Mouse (Mus musculus): ENCODE measurements around the gene Scp2. TPM values are rescaled to one million over a fixed set of nuclear protein-coding genes. Genes with fewer than 3 reads are reported as not detected.

The Scp2 gene
- 2,225 TPM for polyA plus RNA-seq (2014; fragmentation: Illumina TruSeq; extraction: RNeasy Lipid Tissue Mini Kit (QIAGEN cat#74804); ENCODE audit: low read depth, low replicate concordance)

DNA sequence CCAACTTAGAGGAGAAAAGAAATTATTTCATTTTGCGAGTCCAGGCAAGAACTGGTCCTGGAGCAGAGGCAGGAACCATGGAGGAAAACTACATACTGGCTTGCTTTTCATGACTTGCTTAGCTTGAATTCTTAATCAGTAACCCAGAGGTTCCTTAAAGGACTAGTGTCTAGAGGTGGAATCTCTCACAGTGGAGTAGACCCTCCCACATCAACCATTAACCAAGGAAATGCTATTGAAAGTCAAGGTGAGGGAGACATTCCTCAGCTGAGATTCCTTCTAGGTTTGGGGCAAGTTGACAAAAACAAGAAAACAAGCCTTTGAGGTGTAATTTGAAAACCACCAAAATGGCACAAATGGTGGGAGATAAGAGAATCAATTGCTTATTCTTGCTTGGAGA lies at the start of gene Scp2:
Gene Scp2, minus strand, starts transcription at position 119 of the 400 bp plus-strand sequence.

GRCm38 (mm10) chr4:108165152-108165895 lies 20.5 kb upstream of the Scp2 start, which contains the start of gene Echdc2:
TSS of gene Echdc2 (plus strand) at chr4:108165437.

DNA sequence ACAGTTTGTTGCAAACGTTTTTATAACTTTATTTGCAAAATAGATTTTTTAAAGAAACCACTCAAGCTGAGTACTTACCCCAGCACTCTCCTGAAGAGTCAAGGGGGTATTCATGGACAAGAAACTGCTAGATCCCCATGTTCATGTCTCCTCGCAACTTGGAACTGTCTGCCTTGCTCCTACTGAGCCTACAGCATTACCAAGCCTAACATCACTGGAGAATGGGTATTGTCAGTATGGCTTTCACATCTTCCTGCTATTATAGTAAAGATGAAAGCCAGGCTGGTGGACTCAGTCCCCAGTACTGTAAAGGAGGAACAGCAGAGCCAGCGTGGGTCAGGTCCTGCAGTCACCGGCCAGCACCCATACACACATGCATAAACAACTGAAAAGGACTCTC lies 48.5 kb downstream of the Scp2 start, which contains the start of gene Podn:
Gene Podn, minus strand, starts transcription at position 101 of the 400 bp plus-strand sequence.

Other genes starting within 250 kb of the Scp2 start
- 273 TPM for gene Cpt2, start 221.4 kb downstream of the Scp2 start, polyA plus RNA-seq (2014; fragmentation: Illumina TruSeq; extraction: RNeasy Lipid Tissue Mini Kit (QIAGEN cat#74804); ENCODE audit: low read depth, low replicate concordance)
- not detected for gene Slc1a7, start 176.7 kb downstream of the Scp2 start, polyA plus RNA-seq (2014; fragmentation: Illumina TruSeq; extraction: RNeasy Lipid Tissue Mini Kit (QIAGEN cat#74804); ENCODE audit: low read depth, low replicate concordance)
- 0.34 TPM for gene Podn, start 48.6 kb downstream of the Scp2 start, polyA plus RNA-seq (2014; fragmentation: Illumina TruSeq; extraction: RNeasy Lipid Tissue Mini Kit (QIAGEN cat#74804); ENCODE audit: low read depth, low replicate concordance)
- gene Echdc2, start 20.4 kb upstream of the Scp2 start, polyA plus RNA-seq (2014; fragmentation: Illumina TruSeq; extraction: RNeasy Lipid Tissue Mini Kit (QIAGEN cat#74804); ENCODE audit: low read depth, low replicate concordance), result 70.0 TPM
- gene Zyg11a, start 73.0 kb upstream of the Scp2 start, polyA plus RNA-seq (2014; fragmentation: Illumina TruSeq; extraction: RNeasy Lipid Tissue Mini Kit (QIAGEN cat#74804); ENCODE audit: low read depth, low replicate concordance), result 1.8 TPM
- gene Zyg11b, start 156.1 kb upstream of the Scp2 start, polyA plus RNA-seq (2014; fragmentation: Illumina TruSeq; extraction: RNeasy Lipid Tissue Mini Kit (QIAGEN cat#74804); ENCODE audit: low read depth, low replicate concordance), result 26.8 TPM
- gene Coa7, start 183.1 kb upstream of the Scp2 start, polyA plus RNA-seq (2014; fragmentation: Illumina TruSeq; extraction: RNeasy Lipid Tissue Mini Kit (QIAGEN cat#74804); ENCODE audit: low read depth, low replicate concordance), result 13.2 TPM
- not detected for gene Shisal2a, start 238.4 kb upstream of the Scp2 start, polyA plus RNA-seq (2014; fragmentation: Illumina TruSeq; extraction: RNeasy Lipid Tissue Mini Kit (QIAGEN cat#74804); ENCODE audit: low read depth, low replicate concordance)